Mouse (Mus musculus) E14TG2a.4 (cell line): ENCODE results near the gene Pkig.

ENCODE experiments used
- H3K27me3 ChIP-seq: 2 replicates; pipeline ENCODE4 v1.6.1; 2014; ENCODE audit warnings: low read length, control low read depth; ENCODE audit not compliant: insufficient read depth
- H3K36me3 ChIP-seq: 2 replicates; pipeline ENCODE4 v1.6.1; 2014; ENCODE audit warnings: low read length, control low read depth; ENCODE audit not compliant: insufficient read depth
- H3K4me1 ChIP-seq: replicated peaks from 2 replicates; pipeline ENCODE4 v1.6.1; 2014; ENCODE audit warnings: low read depth, low read length, control low read depth
- H3K4me3 ChIP-seq: replicated peaks from 2 replicates; pipeline ENCODE4 v1.5.1; 2014; ENCODE audit warnings: mild to moderate bottlenecking, low read length
- H3K9me3 ChIP-seq: 2 replicates; pipeline ENCODE4 v1.6.1; 2014; ENCODE audit warnings: low read length, control low read depth
- CTCF ChIP-seq: conservative IDR thresholded peaks from 2 replicates; pipeline ENCODE4 v1.5.1; 2014; ENCODE audit warnings: low read length
- NANOG ChIP-seq: IDR thresholded peaks from 2 replicates; pipeline ENCODE4 v1.6.1; 2014; ENCODE audit warnings: borderline replicate concordance, low read length, mixed read lengths
- POU5F1 ChIP-seq: IDR thresholded peaks from 2 replicates; pipeline ENCODE4 v1.6.1; 2014; ENCODE audit warnings: low read length, borderline replicate concordance

Pkig gene

GRCm38 (mm10) chr2:163718526-163718925 lies 60.3 kb downstream of the Pkig start:
- Histone ChIP-seq H3K4me3 (no peak overlapping the region), H3K27me3 (no peaks in the 10 kb centered on the region), H3K9me3 (no peaks in the 10 kb centered on the region), H3K36me3 (no peaks in the 10 kb centered on the region), H3K4me1 (no peaks in the 10 kb centered on the region; the same call in 1 of the 2 replicates)
- TF ChIP-seq CTCF (no peak), NANOG (no peak), POU5F1 (no peak)

- Histone ChIP-seq H3K27me3 (no peaks in the 10 kb centered on the region), H3K4me1 (no peaks in the 10 kb centered on the region; the same call in 1 of the 2 replicates), H3K36me3 (no peaks in the 10 kb centered on the region), H3K9me3 (no peaks in the 10 kb centered on the region), H3K4me3 (no peak overlapping the region)
- TF ChIP-seq CTCF, result peak; percentile 71
- TF ChIP-seq POU5F1, result no peak
- no peak for TF ChIP-seq NANOG
Measured at GRCm38 (mm10) chr2:163718951-163719603, 60.9 kb downstream of the Pkig start.

GRCm38 (mm10) chr2:163719616-163720015 lies 61.4 kb downstream of the Pkig start:
- H3K36me3 ChIP-seq, result no peaks in the 10 kb centered on the region
- H3K4me1 ChIP-seq, result no peaks in the 10 kb centered on the region; the same call in 1 of the 2 replicates
- no peaks in the 10 kb centered on the region for H3K9me3 ChIP-seq
- TF ChIP-seq CTCF (no peak), POU5F1 (no peak), NANOG (no peak)
- H3K4me3 ChIP-seq, result no peak overlapping the region
- no peaks in the 10 kb centered on the region for H3K27me3 ChIP-seq

GRCm38 (mm10) chr2:163722550-163722949 lies 64.4 kb downstream of the Pkig start:
- H3K36me3 ChIP-seq, result peaks cover 5% of the 10 kb centered on the region; the same call in 1 of the 2 replicates
- no peaks in the 10 kb centered on the region for H3K9me3 ChIP-seq
- no peak for TF ChIP-seq POU5F1
- TF ChIP-seq NANOG, result no peak
- no peak for TF ChIP-seq CTCF
- H3K4me1 ChIP-seq, result no peaks in the 10 kb centered on the region; the same call in 1 of the 2 replicates
- no peak overlapping the region for H3K4me3 ChIP-seq
- H3K27me3 ChIP-seq, result no peaks in the 10 kb centered on the region

GRCm38 (mm10) chr2:163726766-163727393 lies 68.7 kb downstream of the Pkig start:
- peaks cover 17% of the 10 kb centered on the region for H3K36me3 ChIP-seq
- TF ChIP-seq POU5F1 (no peak), NANOG (no peak), CTCF (no peak)
- H3K4me1 ChIP-seq, result no peaks in the 10 kb centered on the region

GRCm38 (mm10) chr2:163728300-163728699 lies 70.1 kb downstream of the Pkig start:
- H3K27me3 ChIP-seq, result no peaks in the 10 kb centered on the region
- peaks cover 21% of the 10 kb centered on the region for H3K36me3 ChIP-seq
- no peaks in the 10 kb centered on the region for H3K9me3 ChIP-seq
- no peak overlapping the region for H3K4me3 ChIP-seq
- H3K4me1 ChIP-seq, result no peaks in the 10 kb centered on the region
- TF ChIP-seq CTCF, result no peak
- TF ChIP-seq NANOG, result no peak
- TF ChIP-seq POU5F1, result no peak

More at GRCm38 (mm10) chr2:163726766-163727393, 68.7 kb downstream of the Pkig start:
- H3K4me3 ChIP-seq, result no peak overlapping the region
- H3K9me3 ChIP-seq, result no peaks in the 10 kb centered on the region
- H3K27me3 ChIP-seq, result no peaks in the 10 kb centered on the region

GRCm38 (mm10) chr2:163732021-163732420 lies 73.8 kb downstream of the Pkig start:
- Histone ChIP-seq H3K36me3 (peaks cover 21% of the 10 kb centered on the region), H3K4me1 (peaks cover 7% of the 10 kb centered on the region), H3K9me3 (no peaks in the 10 kb centered on the region), H3K4me3 (no peak overlapping the region), H3K27me3 (no peaks in the 10 kb centered on the region)
- no peak for TF ChIP-seq CTCF
- no peak for TF ChIP-seq NANOG
- no peak for TF ChIP-seq POU5F1

GRCm38 (mm10) chr2:163735163-163735562 lies 77.0 kb downstream of the Pkig start:
- no peaks in the 10 kb centered on the region for H3K27me3 ChIP-seq
- TF ChIP-seq POU5F1 (no peak), NANOG (no peak), CTCF (no peak)
- H3K4me3 ChIP-seq, result no peak overlapping the region
- peaks cover 15% of the 10 kb centered on the region for H3K36me3 ChIP-seq
- H3K4me1 ChIP-seq, result peaks cover 7% of the 10 kb centered on the region
- no peaks in the 10 kb centered on the region for H3K9me3 ChIP-seq

- Histone ChIP-seq H3K4me1 (peaks cover 7% of the 10 kb centered on the region), H3K27me3 (no peaks in the 10 kb centered on the region), H3K4me3 (no peak overlapping the region), H3K9me3 (no peaks in the 10 kb centered on the region), H3K36me3 (peaks cover 7% of the 10 kb centered on the region)
- TF ChIP-seq CTCF, result no peak
- TF ChIP-seq POU5F1, result no peak
- no peak for TF ChIP-seq NANOG
Measured at GRCm38 (mm10) chr2:163735980-163736379, 77.8 kb downstream of the Pkig start.
